Mouse (Mus musculus) neutrophil, adult 5-6 weeks (primary cell): ENCODE results near the gene Pnkd. TPM values are rescaled to one million over a fixed set of nuclear protein-coding genes. Genes with fewer than 3 reads are reported as not detected.

ENCODE experiments used
- ATAC-seq: fragments of 151-379, 151-347 bp; 2 replicates; pipeline ENCODE4 v1.8.0; 2017; ENCODE audit warnings: mild to moderate bottlenecking, moderate TSS enrichment; ENCODE audit not compliant: insufficient number of reproducible peaks, poor library complexity, low FRiP score, severe bottlenecking; ENCODE audit errors: extremely low read depth
- total RNA-seq: library from RNA; stranded (forward); fragments of 200-1000 nt; gene quantifications from 2 replicates; pipeline ENCODE4 v1.2.3, GENCODE M21; 2017

Gene Pnkd
- 6.1 and 12.7 TPM in 2 replicates for total RNA-seq

DNA sequence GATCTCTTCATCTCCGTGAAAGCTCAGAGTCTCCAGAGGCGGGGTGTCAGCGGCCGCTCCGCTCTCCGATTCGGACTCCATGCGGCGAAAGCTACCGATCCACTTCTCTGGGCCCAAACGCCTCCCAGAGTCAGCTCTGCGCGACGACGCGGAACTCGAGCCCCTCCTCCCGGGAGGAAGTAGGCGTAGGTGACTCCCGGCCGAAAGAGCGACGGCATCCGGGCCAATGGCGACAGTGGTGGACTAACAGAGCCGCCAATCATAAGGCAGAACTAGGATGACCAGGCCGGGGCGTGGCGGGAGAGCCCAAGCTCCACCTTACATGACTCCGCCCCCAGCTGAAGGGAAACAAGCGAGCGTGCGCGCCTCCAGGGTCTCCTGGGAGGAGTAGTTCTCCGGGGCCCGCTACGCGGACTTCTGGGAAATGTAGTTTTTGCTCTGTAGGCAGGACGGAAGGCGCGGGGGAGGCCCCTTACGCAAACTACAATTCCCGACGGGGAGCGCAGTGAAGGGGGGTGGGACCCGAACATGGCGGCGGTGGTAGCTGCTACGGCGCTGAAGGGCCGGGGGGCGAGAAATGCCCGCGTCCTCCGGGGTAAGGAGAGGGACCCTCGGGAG, at the start of gene Pnkd, which contains the start of gene Aamp:
Gene Pnkd, plus strand, starts transcription at position 388 of the 618 bp plus-strand sequence.
Gene Aamp, minus strand, starts transcription at position 196 of the 618 bp plus-strand sequence.
- ATAC-seq: peak; percentile 89

DNA sequence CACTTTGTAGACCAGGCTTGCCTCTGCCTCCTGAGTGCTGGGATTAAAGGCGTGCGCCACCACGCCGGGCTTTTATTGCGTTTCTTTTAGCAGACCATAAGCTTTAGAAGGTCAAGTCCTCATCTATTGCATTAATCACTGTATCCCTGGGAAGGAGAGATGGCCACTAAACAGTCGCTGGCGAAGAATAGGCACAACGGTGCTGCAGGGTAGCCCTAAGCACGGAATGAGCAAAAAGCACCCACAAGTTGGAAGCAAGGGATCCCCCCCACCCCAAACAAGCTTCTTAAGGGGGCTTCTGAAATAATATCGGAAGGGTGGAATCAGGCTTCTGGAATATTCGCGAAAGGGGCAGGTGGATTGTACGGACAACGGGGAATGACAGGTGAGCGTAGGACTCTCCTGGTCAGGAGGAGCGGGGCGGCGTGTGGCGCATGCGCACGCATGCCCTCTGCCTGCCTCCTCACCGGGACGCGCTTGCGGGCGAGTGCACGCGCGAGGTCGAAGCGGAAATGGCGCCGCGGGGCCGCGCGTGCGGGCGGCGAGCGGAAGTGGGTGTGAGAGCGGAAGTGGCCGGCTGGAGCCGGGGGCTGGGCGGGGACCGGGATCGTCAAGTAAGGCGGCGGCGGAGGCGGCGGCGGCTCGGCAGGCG, 48.7 kb upstream of the Pnkd start, which contains the start of gene Arpc2:
Gene Arpc2, plus strand, starts transcription at position 147 of the 652 bp plus-strand sequence.
- peak; percentile 79 for ATAC-seq

DNA sequence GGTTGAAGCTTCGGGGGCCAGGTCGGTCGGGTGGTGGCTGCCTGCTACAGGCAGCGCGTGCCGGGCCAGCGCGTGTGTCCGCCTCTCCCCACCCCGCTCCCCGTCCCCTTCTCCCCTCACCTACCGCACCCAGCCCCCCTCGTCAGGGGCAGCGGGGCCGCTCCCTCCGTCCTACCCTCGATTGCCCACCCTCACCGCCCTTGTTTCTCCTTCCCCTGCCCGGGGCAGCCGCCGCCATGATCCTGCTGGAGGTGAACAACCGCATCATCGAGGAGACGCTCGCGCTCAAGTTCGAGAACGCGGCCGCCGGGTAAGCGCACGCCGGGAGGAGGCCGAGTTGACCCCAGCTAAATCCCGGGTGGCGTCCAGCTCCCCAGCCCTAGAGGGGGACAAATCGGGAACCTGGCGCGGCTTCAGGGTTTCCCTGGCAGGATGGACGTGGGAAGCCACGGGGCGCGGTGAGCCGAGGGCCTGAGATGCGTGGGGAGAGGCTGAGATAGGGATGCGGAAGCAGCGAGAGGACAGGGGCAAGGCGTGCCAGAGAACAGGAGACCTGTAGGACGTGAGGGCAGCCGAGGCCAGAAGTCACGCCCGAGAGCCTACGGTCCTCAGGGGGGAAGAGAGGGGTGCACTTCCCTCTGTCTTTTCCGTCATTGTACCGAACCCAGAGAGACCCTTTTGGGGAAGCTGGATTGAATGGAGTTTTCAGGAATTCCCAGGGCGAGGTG, 48.0 kb upstream of the Pnkd start:
- peak; percentile 41; the same call in 1 of the 2 replicates for ATAC-seq

DNA sequence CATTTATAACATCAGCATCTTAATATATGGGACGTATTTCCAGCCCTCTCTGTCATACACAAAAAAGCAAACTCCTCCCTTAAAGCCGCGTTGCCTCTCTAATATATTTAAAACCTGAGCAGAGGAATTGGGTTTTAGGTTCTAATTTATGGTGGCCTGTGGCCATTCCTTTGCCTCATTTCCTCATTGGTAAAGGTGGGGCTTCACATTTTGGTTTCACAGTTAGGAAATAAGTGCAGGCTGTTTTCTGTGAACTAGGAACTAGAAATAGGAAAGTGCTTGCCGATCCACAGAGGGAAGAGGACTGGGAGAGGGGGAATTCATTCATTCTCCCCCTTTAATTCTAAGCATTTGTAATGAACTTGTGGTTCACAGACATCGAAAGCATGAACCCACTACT, 47.1 kb upstream of the Pnkd start:
- no peak for ATAC-seq

DNA sequence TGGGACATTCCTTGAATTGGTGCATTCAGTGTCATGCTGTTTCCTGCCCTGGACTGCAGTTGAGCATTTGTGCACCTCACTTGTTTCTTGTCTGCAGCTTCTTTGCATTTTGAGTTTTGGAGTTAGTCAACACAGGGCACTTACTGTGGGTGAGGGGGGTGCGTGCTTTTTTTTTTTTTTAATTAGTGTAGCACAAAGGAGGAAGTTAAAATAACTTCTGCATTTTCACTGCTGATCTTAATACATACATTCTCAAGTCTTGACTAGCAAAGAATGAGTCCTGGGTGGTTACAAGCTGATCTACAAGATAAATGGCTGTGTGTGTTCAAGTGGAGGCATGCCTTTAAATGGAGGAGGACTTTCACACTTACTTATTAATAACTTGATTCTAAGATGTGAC, 46.6 kb upstream of the Pnkd start:
- ATAC-seq: peak; percentile 53

DNA sequence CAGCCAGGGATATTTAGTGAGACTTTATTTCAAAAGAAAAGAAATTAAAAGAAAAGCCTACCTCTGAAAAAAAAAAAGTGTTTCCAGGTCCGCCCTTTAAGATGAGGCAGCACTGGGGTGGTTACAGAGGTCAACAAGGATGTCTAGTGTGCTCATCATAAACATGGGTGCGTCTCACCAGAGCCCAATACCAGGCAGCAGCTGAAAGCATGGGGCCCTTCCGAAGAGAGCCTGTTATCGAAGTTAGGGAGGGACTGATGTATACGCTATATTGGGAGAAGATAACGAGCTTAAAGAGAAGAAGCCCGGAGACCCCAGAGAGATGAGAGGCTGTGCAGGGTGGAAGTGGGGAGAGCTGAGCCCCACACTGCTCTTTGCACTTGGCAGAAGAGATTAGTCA, 45.6 kb upstream of the Pnkd start:
- ATAC-seq: no peak

DNA sequence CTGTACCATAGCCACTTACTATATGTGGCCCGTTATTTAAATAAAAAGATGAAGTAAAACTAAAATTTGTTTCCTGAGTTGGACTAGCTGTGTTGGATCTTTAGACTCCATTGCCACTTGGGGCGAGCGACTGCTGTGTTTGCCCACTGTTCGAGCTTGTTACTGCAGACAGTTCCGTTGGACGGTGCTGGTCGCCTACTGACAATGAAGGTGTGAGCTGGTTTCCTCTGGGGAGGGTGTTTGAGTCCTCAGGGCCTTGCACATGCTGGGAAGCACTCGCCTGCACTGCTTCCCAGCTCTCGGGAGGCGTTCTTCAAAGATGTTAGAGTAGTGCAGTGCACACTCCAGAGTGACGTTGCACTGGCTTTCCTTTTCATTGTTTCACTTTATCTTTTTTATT, 45.1 kb upstream of the Pnkd start:
- no peak for ATAC-seq

DNA sequence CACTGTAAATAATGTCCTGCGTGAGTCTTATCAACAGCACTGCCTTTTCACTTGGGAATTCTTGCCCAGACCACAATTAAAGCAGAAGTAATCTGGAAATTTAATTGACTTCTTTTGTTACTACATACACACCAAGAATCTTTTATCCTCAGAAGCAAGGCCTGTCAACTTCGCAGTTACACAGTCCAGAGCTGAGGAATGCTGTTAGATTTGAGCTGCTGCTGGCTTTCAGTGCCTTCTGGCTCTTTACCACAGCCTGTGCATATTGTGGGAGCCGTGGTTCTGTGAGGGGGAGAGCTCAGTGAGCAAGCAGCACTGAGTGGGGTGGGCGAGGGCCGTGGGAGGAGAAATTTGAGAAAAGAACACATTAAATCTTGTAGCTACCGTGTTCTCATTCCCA, 44.4 kb upstream of the Pnkd start:
- no peak for ATAC-seq

DNA sequence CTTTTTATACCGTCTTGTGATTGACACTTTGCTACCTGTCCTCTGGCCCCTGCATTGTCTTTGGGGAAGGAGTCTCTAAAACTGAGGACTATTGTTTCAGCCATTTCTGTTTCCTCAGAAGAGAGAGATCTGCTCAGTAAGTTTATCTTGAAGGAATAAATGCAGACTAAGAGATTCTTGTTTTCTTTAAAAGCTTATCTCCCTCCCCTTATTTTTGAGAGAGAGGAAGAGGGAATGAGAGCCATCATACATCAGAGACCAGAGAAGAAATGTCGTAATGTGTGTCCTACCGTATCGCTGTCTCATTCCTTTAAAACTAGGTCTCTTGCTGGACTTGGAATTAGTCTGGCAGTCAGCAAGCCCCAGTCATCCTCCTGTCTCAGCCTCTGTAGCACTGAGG, 43.9 kb upstream of the Pnkd start:
- ATAC-seq: no peak

DNA sequence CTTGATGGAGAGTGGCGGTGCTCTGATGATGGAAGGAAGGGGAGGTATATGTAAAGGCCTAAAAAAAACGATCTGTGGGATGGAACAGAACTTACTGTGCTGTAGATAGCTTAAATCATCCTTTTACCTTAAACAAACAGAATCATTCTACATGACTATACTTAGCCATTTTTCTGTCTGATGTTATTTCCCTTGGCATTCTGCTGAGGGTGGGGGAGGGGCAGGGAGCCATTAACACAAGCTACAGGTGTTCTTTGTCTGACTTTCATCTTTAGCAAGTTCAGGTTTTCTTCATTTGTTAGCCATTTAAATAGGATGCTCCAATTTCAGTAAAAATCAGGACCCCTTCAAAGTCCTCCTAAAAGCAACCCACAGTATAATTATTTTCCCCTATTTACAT, 39.2 kb upstream of the Pnkd start:
- ATAC-seq: no peak

DNA sequence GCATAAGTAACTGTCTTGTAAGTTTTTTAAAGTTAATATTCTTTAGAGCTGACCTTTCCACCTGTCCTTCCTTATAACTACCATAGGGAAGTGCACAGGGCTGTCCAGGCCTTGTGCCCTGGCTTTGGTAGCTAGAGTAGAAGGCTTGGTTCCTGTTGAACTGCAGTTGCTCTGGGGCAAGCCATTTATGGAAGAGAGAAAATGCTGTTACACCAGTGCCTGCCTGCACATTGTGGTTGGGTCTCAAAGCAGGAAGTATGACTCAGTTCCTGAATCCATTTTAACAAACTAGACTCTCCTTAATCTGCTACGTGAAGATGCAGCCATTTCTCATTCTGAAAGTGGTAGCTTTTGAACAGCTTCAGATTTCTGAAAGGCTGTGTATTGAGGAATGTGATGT, 35.9 kb upstream of the Pnkd start:
- ATAC-seq: peak; percentile 97

DNA sequence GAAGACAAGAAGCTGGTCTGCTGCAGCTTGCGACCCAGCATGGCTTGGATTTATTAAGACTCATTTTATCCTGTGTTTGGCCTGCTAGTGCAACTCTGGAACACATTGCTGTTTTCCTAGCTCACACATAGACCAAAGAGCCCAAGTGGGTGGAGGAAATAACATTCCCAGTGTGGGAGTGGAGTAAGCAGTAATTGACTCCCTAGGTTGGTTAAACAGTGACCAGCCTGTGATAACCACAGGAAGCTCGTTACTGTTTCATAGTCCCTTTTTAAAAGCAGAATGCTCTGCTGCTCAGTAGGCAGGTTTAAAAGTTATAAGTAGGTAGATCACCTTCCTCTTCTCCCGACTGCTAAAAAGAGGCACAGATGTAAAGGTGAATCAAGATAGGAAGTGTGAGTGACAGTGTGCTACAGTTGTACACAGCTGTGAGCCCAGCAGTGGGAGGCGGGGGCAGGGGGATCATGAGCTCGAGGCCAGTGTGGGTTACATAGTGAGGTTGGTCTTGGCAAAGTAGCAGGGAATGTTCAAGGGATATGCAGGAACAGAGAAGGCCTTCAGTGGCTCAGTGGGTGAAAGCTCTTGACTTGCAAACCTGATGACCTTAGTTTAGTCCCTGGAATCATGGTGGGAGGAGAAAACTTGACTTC, 35.3 kb upstream of the Pnkd start:
- no peak for ATAC-seq

DNA sequence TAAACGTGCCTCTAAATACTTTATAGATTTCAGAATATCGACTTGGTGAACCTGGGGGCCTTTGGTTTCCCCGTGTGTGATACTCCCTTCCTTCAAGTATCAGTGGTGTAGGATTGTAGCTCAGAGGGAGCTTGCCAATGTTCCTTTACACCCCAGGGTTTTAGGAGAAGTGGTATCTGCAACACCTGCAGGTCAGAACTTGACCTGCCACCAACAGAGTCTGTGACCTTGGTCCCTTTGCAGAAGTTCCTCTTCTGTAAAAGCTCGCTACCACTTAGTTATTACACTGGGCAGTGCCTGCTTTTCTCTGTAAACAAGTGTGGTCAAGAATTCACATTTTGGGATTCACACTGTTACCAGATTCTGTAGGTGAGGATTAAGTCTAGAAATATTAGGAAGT, 34.6 kb upstream of the Pnkd start:
- no peak for ATAC-seq

DNA sequence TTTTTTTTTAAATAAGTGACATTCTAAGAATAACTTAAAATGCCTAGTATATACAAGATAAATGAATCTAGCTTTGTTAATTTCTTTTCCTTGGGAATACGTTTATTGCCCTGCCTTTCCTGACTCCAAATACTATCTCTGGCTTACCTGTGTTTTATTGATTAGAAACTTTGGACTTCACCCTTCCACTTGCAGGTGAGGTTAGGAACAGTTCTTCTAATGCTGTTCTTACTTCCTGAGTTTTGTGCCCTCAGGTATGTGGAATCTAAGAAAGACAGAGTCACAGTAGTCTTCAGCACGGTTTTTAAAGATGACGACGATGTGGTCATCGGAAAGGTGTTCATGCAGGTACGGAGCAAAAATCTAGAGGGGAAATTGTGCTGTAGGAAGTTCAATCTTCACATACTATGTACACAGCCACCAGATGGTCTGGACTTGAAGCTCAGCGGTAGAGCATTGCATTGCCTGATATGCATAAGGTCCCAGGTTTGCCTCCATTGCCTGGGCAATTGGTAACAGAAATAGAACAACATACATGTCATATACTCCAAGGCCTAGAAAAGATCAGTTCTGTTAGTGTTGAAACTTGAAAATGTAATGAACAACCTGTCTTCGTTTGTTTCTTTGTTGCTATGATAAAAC, 28.9 kb upstream of the Pnkd start:
- no peak for ATAC-seq

DNA sequence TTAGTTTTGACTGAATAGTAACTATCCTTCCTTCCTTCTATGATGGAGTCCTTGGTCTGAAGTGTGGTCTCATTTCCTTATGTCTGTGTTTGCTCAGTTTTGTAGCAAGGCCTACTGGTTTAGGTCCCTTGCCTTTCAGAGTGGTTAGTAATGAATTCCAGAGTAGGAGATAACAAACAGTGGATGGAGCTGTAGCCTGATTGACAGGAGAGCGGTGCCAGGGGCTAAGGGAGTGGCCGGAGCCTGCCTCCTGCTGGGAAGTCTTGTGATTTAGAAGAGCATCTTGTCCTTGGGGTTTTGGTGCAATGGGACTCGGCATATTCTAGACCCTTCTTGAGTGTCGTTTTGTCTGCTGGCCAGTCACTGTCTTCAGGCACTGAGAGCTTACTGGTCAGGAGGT, 27.9 kb upstream of the Pnkd start:
- ATAC-seq: no peak

DNA sequence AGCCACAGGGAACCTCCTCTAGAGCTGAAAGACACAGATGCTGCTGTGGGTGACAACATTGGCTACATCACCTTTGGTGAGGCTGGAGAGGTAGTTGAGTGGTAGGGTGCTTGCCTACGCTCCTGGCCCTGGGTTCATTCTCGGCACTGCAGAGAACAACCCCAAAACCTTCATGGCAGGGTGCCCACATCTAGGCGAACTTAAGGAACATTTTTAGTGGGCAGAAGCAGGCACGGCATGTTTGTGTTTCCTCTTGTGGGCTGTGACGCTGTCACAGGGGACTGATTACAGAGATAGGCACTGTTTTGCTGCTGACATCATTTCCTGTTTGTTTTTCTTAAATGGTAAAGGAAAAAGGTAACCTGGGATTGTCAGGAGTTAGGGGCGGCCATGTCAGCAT, 22.2 kb upstream of the Pnkd start:
- no peak for ATAC-seq

DNA sequence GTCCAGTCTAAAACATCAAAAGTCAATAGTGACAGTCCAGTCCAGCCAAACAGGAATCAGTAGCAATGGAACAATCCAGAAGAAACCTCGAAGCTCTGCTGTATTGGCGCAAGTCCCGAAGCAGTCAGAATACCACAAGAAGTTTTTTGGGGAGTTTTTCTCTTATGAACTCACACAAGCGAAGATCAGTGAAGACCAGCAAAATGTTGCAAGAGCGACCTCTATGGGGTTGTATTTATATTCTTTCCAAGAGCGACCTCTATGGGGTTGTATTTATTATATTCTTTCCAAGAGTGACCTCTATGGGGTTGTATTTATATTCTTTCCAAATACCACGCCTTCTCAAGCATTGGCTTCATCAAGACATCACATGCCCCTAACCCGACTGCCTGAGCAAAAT, 16.0 kb upstream of the Pnkd start:
- ATAC-seq: no peak

DNA sequence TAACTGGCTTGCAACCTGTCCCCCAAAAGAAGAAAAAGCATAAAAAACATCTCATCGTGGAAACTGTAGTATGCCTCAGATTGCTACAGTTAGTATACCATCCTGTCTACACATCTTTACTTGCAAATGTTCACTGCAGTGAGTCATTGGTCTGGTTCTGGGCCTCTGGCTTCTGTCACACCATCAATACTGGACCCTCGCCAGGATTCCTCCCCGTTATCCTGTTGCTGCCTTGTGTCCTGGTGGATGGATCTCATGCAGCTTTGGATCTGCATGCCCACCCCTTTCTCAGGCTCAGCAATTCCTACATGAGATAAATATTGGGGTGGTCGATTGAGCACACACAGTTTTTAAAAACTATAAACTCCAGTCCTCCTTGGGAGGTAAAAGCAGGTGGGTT, 13.1 kb upstream of the Pnkd start:
- no peak for ATAC-seq

DNA sequence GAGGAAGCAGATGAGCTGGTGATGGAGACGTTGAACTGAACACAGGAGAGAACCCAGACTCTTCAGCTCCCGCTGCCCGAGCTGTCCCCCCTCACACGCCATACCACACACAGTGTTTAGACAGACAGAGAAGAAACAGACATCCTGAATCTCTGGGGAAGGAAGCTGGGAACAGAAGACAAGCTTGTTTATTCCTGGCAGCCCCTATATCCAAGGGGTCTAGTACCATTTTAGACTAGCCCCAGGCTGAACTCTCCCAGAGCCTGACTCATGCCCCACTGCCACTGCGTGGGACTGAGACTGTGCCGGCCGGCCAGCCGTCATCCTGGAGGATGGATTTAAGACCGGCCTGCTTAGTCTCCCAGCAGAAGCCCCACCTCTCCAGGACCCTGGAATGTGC, 9.7 kb upstream of the Pnkd start:
- ATAC-seq: no peak
